Comparison of ENCODE assay signal across 18 mouse cellular contexts in the genomic region with DNA sequence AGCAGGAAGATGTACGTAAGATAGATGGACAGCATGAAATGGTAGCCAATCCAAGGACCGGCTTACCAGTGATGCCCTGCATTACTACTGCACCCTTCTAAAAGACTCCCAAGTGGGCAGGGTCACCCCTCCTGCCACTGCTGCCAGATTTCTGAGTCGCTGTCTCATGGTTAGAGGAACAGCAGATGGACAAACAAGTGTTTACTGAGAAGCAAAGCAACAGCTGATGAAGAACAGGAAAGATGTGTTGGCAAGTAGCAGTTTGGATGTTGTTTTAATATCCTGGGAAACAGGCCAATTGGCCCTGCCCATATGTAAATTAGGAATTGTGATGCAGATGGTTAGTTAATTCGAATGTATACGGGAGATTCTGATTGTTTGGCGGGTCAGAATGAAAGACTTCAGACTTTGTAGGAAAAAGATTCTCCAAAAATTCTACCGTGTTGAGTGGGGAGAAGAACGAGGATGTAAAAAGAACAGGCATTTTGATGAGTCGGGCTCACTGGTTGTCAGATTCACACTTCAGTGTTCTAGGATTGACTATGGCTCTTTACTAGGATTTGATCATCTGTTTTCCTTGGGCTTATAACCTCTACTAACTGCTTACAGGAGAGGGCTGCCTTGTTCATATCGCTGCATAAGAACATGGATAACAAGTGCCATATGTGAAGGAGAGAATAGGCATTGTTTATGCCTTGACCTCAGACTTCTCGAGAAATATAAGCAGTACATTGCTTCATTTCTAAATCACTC. TPM values are rescaled to one million over a fixed set of nuclear protein-coding genes. Genes with fewer than 3 reads are reported as not detected.
DNase-seq lines count a peak whose midpoint lies in the region; ATAC-seq and TF ChIP-seq lines count a peak whose summit lies in the region.
"Had no signal": no experiment of that assay in that cellular context is flagged by ENCODE, and none has a peak within 500 bp of the region (broad histone marks: within the 10 kb centered on the region; RNA-seq: fewer than 3 reads in every experiment).

No protein-coding gene starts in this region.

- no peak overlapping the region for H3K9ac ChIP-seq in hindbrain, embryonic 12.5 days
- no peak overlapping the region for H3K9ac ChIP-seq in hindbrain, embryonic 13.5 days
- H3K9ac ChIP-seq in midbrain, postnatal 0 days (replicated peaks; ENCODE audit: low read length, poor library complexity, severe bottlenecking): no peak overlapping the region
- no peak overlapping the region for H3K9ac ChIP-seq in midbrain, embryonic 15.5 days
- no peak overlapping the region for H3K9ac ChIP-seq in forebrain, postnatal 0 days
- H3K9ac ChIP-seq: liver, embryonic 13.5 days; neural tube, embryonic 15.5 days had no signal

- H3K4me1 ChIP-seq in hindbrain, embryonic 12.5 days: no peaks in the 10 kb centered on the region
- peaks cover 5% of the 10 kb centered on the region for H3K4me1 ChIP-seq in hindbrain, embryonic 13.5 days (replicated peaks)
- H3K4me1 ChIP-seq in midbrain, postnatal 0 days (ENCODE audit: insufficient read depth, low read length): no peaks in the 10 kb centered on the region
- no peaks in the 10 kb centered on the region for H3K4me1 ChIP-seq in midbrain, embryonic 15.5 days
- no peaks in the 10 kb centered on the region for H3K4me1 ChIP-seq in forebrain, postnatal 0 days (ENCODE audit: insufficient read depth)
- H3K4me1 ChIP-seq: liver, embryonic 13.5 days; neural tube, embryonic 15.5 days had no signal

- no peak for TF ChIP-seq CTCF in midbrain, postnatal 0 days (IDR thresholded peaks at IDR 0.05)
- TF ChIP-seq CTCF in forebrain, postnatal 0 days (IDR thresholded peaks at IDR 0.05; ENCODE audit: low read depth): no peak

- DNase-seq in midbrain, postnatal 0 days (ENCODE audit: low spot score): peak; percentile 42
- DNase-seq in brain, adult 2 months (ENCODE audit: low read depth, low spot score): peak; percentile 16
- DNase-seq in forebrain, postnatal 0 days: peak; percentile 58
- DNase-seq: adrenal gland, postnatal 10 days; cerebellum, adult 9-10 months; gastrocnemius, postnatal 36 days; heart, adult 2 months; kidney, postnatal 36 days; liver, embryonic 13.5 days; lung, adult 2 months; lung, postnatal 36 days; thymus, postnatal 25 days had no signal

- 0 out of 2 replicates have a peak overlapping the region, but pooled peaks have one; percentile 14 for H3K4me2 ChIP-seq in hindbrain, embryonic 12.5 days (replicated peaks)
- no peak overlapping the region for H3K4me2 ChIP-seq in hindbrain, embryonic 13.5 days
- H3K4me2 ChIP-seq in midbrain, postnatal 0 days (ENCODE audit: low read depth, low read length, poor library complexity, severe bottlenecking): no peak overlapping the region
- no peak overlapping the region for H3K4me2 ChIP-seq in midbrain, embryonic 15.5 days
- 0 out of 2 replicates have a peak overlapping the region, but pooled peaks have one; percentile 1 for H3K4me2 ChIP-seq in forebrain, postnatal 0 days (ENCODE audit: low read depth)
- H3K4me2 ChIP-seq: liver, embryonic 13.5 days; neural tube, embryonic 15.5 days had no signal

- ATAC-seq in hindbrain, embryonic 12.5 days (ENCODE audit: low FRiP score): 0 out of 2 replicates have a peak, but pooled peaks have one; percentile 46
- no peak for ATAC-seq in hindbrain, embryonic 13.5 days (ENCODE audit: low FRiP score)
- ATAC-seq in midbrain, postnatal 0 days (ENCODE audit: low FRiP score): no peak
- ATAC-seq in midbrain, embryonic 15.5 days (replicated peaks): no peak
- peak; percentile 70 for ATAC-seq in forebrain, postnatal 0 days
- ATAC-seq in megakaryocyte, adult 5-6 weeks (ENCODE audit: poor library complexity, severe bottlenecking): no peak
- ATAC-seq: intestine, postnatal 0 days had no signal

- no peaks in the 10 kb centered on the region for H3K9me3 ChIP-seq in hindbrain, embryonic 12.5 days (replicated peaks)
- no peaks in the 10 kb centered on the region for H3K9me3 ChIP-seq in hindbrain, embryonic 13.5 days
- no peaks in the 10 kb centered on the region for H3K9me3 ChIP-seq in midbrain, postnatal 0 days (ENCODE audit: low read length)
- H3K9me3 ChIP-seq in midbrain, embryonic 15.5 days: no peaks in the 10 kb centered on the region
- H3K9me3 ChIP-seq in forebrain, postnatal 0 days (ENCODE audit: low read length): no peaks in the 10 kb centered on the region
- H3K9me3 ChIP-seq: liver, embryonic 13.5 days; neural tube, embryonic 15.5 days had no signal

- H3K27me3 ChIP-seq in hindbrain, embryonic 12.5 days: no peaks in the 10 kb centered on the region
- H3K27me3 ChIP-seq in hindbrain, embryonic 13.5 days: no peaks in the 10 kb centered on the region
- no peaks in the 10 kb centered on the region for H3K27me3 ChIP-seq in midbrain, postnatal 0 days (ENCODE audit: insufficient read depth, low read length)
- H3K27me3 ChIP-seq in midbrain, embryonic 15.5 days (replicated peaks): no peaks in the 10 kb centered on the region
- no peaks in the 10 kb centered on the region for H3K27me3 ChIP-seq in forebrain, postnatal 0 days (ENCODE audit: insufficient read depth, low read length)
- H3K27me3 ChIP-seq: liver, embryonic 13.5 days; neural tube, embryonic 15.5 days had no signal

- no peaks in the 10 kb centered on the region for H3K36me3 ChIP-seq in hindbrain, embryonic 12.5 days
- no peaks in the 10 kb centered on the region for H3K36me3 ChIP-seq in hindbrain, embryonic 13.5 days
- H3K36me3 ChIP-seq in midbrain, postnatal 0 days (ENCODE audit: insufficient read depth, low read length): no peaks in the 10 kb centered on the region
- no peaks in the 10 kb centered on the region for H3K36me3 ChIP-seq in midbrain, embryonic 15.5 days (replicated peaks)
- H3K36me3 ChIP-seq in forebrain, postnatal 0 days (ENCODE audit: insufficient read depth): no peaks in the 10 kb centered on the region
- H3K36me3 ChIP-seq: liver, embryonic 13.5 days; neural tube, embryonic 15.5 days had no signal

- no peak overlapping the region for H3K4me3 ChIP-seq in hindbrain, embryonic 12.5 days
- H3K4me3 ChIP-seq in hindbrain, embryonic 13.5 days: no peak overlapping the region
- H3K4me3 ChIP-seq in midbrain, postnatal 0 days (ENCODE audit: low read depth, low read length): no peak overlapping the region
- H3K4me3 ChIP-seq in midbrain, embryonic 15.5 days: no peak overlapping the region
- no peak overlapping the region for H3K4me3 ChIP-seq in forebrain, postnatal 0 days (ENCODE audit: low read depth, low read length)
- H3K4me3 ChIP-seq: heart, adult 2 months; liver, embryonic 13.5 days; neural tube, embryonic 15.5 days had no signal

- WGBS in hindbrain, embryonic 12.5 days: 51% methylated on average over 11 of the region's 11 CpGs
- 39% methylated on average over 11 of the region's 11 CpGs for WGBS in hindbrain, embryonic 13.5 days
- WGBS in midbrain, postnatal 0 days: 44% methylated on average over 11 of the region's 11 CpGs
- whole genome bisulfite sequencing in midbrain, embryonic 15.5 days: 48% methylated on average over 11 of the region's 11 CpGs
- WGBS in forebrain, postnatal 0 days: 24% methylated on average over 11 of the region's 11 CpGs

- H3K27ac ChIP-seq in hindbrain, embryonic 12.5 days: peak overlapping the region; percentile 44; the same call in 1 of the 2 replicates
- H3K27ac ChIP-seq in hindbrain, embryonic 13.5 days: no peak overlapping the region
- H3K27ac ChIP-seq in midbrain, postnatal 0 days (ENCODE audit: low read depth, low read length): no peak overlapping the region
- no peak overlapping the region for H3K27ac ChIP-seq in midbrain, embryonic 15.5 days
- no peak overlapping the region for H3K27ac ChIP-seq in forebrain, postnatal 0 days (ENCODE audit: low read depth, low read length)
- H3K27ac ChIP-seq: heart, adult 2 months; liver, embryonic 13.5 days; neural tube, embryonic 15.5 days had no signal

RNA-seq across cellular contexts. Expression of gene Rfx7, which starts 19.6 kb away (rescaled TPM):
- 21.3 and 21.7 TPM in 2 replicates for polyA plus RNA-seq in hindbrain, embryonic 12.5 days (2016; fragmentation: Nextera tagmentation; extraction: Ambion mirVana)
- 16.6 and 17.2 TPM in 2 replicates for polyA plus RNA-seq in hindbrain, embryonic 13.5 days (2015; fragmentation: Nextera tagmentation; extraction: Ambion mirVana)
- 41.5 and 48.2 TPM in 2 replicates for total RNA-seq in midbrain, postnatal 0 days (2014; rRNA removed)
- 9.3 and 12.2 TPM in 2 replicates for polyA plus RNA-seq in midbrain, postnatal 0 days (2015; fragmentation: Nextera tagmentation; extraction: Ambion mirVana)
- polyA plus RNA-seq in midbrain, embryonic 15.5 days (2015; fragmentation: Nextera tagmentation; extraction: Ambion mirVana): 17.0 and 17.9 TPM in 2 replicates
- 29.5 and 44.8 TPM in 2 replicates for total RNA-seq in forebrain, postnatal 0 days (2014; rRNA removed)
- polyA plus RNA-seq in forebrain, postnatal 0 days (2015; fragmentation: Nextera tagmentation; extraction: Ambion mirVana): 7.7 and 10.8 TPM in 2 replicates
- total RNA-seq in megakaryocyte, adult 5-6 weeks (2015): 52.7 and 55.2 TPM in 2 replicates
- 10.8 and 13.1 TPM in 2 replicates for total RNA-seq in megakaryocyte, adult 5-6 weeks (2017)

RNA-seq across cellular contexts. Expression of gene Tex9, which starts 20.4 kb away (rescaled TPM):
- 55.1 and 57.8 TPM in 2 replicates for polyA plus RNA-seq in hindbrain, embryonic 12.5 days (2016; fragmentation: Nextera tagmentation; extraction: Ambion mirVana)
- 38.9 and 43.2 TPM in 2 replicates for polyA plus RNA-seq in hindbrain, embryonic 13.5 days (2015; fragmentation: Nextera tagmentation; extraction: Ambion mirVana)
- total RNA-seq in midbrain, postnatal 0 days (2014; rRNA removed): 21.1 and 25.4 TPM in 2 replicates
- 35.9 and 44.0 TPM in 2 replicates for polyA plus RNA-seq in midbrain, postnatal 0 days (2015; fragmentation: Nextera tagmentation; extraction: Ambion mirVana)
- 32.6 and 37.3 TPM in 2 replicates for polyA plus RNA-seq in midbrain, embryonic 15.5 days (2015; fragmentation: Nextera tagmentation; extraction: Ambion mirVana)
- 19.2 and 33.8 TPM in 2 replicates for total RNA-seq in forebrain, postnatal 0 days (2014; rRNA removed)
- 19.8 and 29.3 TPM in 2 replicates for polyA plus RNA-seq in forebrain, postnatal 0 days (2015; fragmentation: Nextera tagmentation; extraction: Ambion mirVana)
- 1.5 and 4.0 TPM in 2 replicates for total RNA-seq in megakaryocyte, adult 5-6 weeks (2015)
- 5.4 and 5.9 TPM in 2 replicates for total RNA-seq in megakaryocyte, adult 5-6 weeks (2017)

Comparison
In these comparisons a context has a peak if more than half of its experiments do, and no peak if none do; other contexts are left out.
1. ATAC-seq: peak in hindbrain, embryonic 12.5 days (single experiment) and forebrain, postnatal 0 days (single experiment); none in hindbrain, embryonic 13.5 days (single experiment), midbrain, postnatal 0 days (single experiment), midbrain, embryonic 15.5 days (single experiment) and megakaryocyte, adult 5-6 weeks (single experiment).
2. H3K4me2 ChIP-seq: peak in hindbrain, embryonic 12.5 days (single experiment) and forebrain, postnatal 0 days (single experiment); none in hindbrain, embryonic 13.5 days (single experiment), midbrain, postnatal 0 days (single experiment) and midbrain, embryonic 15.5 days (single experiment).
3. Peak in every context shown above with its lines, with median percentiles within 50 percentile points of each other: DNase-seq.